Mouse (Mus musculus) small intestine, adult 2 months (tissue): ENCODE data around the gene Katnal1. TPM values are rescaled to one million over a fixed set of nuclear protein-coding genes. Genes with fewer than 3 reads are reported as not detected.

Experiments
- H3K27ac ChIP-seq: fragments of 200-500 bp; 2 replicates; pipeline ENCODE4 v1.5.1; 2012; ENCODE audit warnings: low read depth, low read length, control low read depth, inconsistent platforms; ENCODE audit not compliant: insufficient read depth
- H3K27me3 ChIP-seq: fragments of 200-500 bp; 2 replicates; pipeline ENCODE4 v1.6.1; 2012; ENCODE audit warnings: mild to moderate bottlenecking, moderate library complexity, low read length, inconsistent platforms; ENCODE audit not compliant: control insufficient read depth, insufficient read depth
- H3K36me3 ChIP-seq: fragments of 200-500 bp; 2 replicates; pipeline ENCODE4 v1.6.1; 2012; ENCODE audit warnings: mild to moderate bottlenecking, low read length, control low read depth, inconsistent platforms; ENCODE audit not compliant: control insufficient read depth, insufficient read depth
- H3K4me1 ChIP-seq: fragments of 200-500 bp; 2 replicates; pipeline ENCODE4 v1.6.1; 2012; ENCODE audit warnings: low read length, inconsistent platforms, mixed read lengths; ENCODE audit not compliant: control insufficient read depth, insufficient read depth, insufficient read length
- H3K4me3 ChIP-seq: fragments of 200-500 bp; 2 replicates; pipeline ENCODE4 v1.5.1; 2012; ENCODE audit warnings: low read depth, mild to moderate bottlenecking, control low read depth, inconsistent platforms, low read length, moderate library complexity
- CTCF ChIP-seq: fragments of 200-500 bp; IDR thresholded peaks from 2 replicates; pipeline ENCODE4 v1.5.1; 2012; ENCODE audit warnings: low read depth, mild to moderate bottlenecking, control low read depth, inconsistent platforms, low read length, moderate library complexity, mixed read lengths; ENCODE audit not compliant: insufficient replicate concordance, insufficient read length; ENCODE audit errors: extremely low read depth
- POLR2A ChIP-seq: fragments of 200-500 bp; IDR thresholded peaks from 2 replicates; pipeline ENCODE4 v1.6.1; 2012; ENCODE audit warnings: low read depth, mild to moderate bottlenecking, control low read depth, inconsistent platforms, low read length, moderate library complexity
- WGBS: fragments of 180-500 bp; shearing (Covaris S2); methylation state at CpG from one replicate; pipeline ENCODE4 v1.1.7; 2018; 5-methylcytosine and 5-hydroxymethylcytosine counted together
- polyA plus RNA-seq: library from polyadenylated mRNA; depleted of rRNA; stranded (reverse); fragments of >200 nt; gene quantifications from 2 replicates; pipeline ENCODE4 v1.2.3, GENCODE M21; 2012

The Katnal1 gene
- polyA plus RNA-seq, 1 experiment, result 0.82 TPM

- TF ChIP-seq CTCF (no peak), POLR2A (no peak)
- Histone ChIP-seq H3K27ac (peak overlapping the region; percentile 64), H3K36me3 (no peaks in the 10 kb centered on the region), H3K4me3 (peak overlapping the region; percentile 60; the same call in 1 of the 2 replicates), H3K4me1 (peaks cover 18% of the 10 kb centered on the region), H3K27me3 (no peaks in the 10 kb centered on the region)
- 30% methylated on average over 10 of the region's 10 CpGs for WGBS
Observed at GRCm38 (mm10) chr5:148960211-148960610, 31.1 kb upstream of the Katnal1 start.

GRCm38 (mm10) chr5:148959068-148959990, 30.2 kb upstream of the Katnal1 start:
- no peak for TF ChIP-seq CTCF
- peak; percentile 47; the same call in 1 of the 2 replicates for TF ChIP-seq POLR2A
- WGBS, result 1% methylated on average over 39 of the region's 39 CpGs

GRCm38 (mm10) chr5:148958355-148958754, 29.2 kb upstream of the Katnal1 start:
- no peaks in the 10 kb centered on the region for H3K36me3 ChIP-seq
- 51% methylated on average over 9 of the region's 9 CpGs for WGBS
- TF ChIP-seq CTCF, result peak; percentile 62; the same call in 1 of the 2 replicates
- TF ChIP-seq POLR2A, result no peak

More at GRCm38 (mm10) chr5:148959068-148959990, 30.2 kb upstream of the Katnal1 start:
- H3K4me3 ChIP-seq, result peak overlapping the region; percentile 60
- H3K27ac ChIP-seq, result peak overlapping the region; percentile 64
- peaks cover 23% of the 10 kb centered on the region for H3K4me1 ChIP-seq
- no peaks in the 10 kb centered on the region for H3K27me3 ChIP-seq
- no peaks in the 10 kb centered on the region for H3K36me3 ChIP-seq

GRCm38 (mm10) chr5:148956898-148957535, 27.9 kb upstream of the Katnal1 start:
- H3K27ac ChIP-seq, result no peak overlapping the region
- no peak overlapping the region for H3K4me3 ChIP-seq
- no peaks in the 10 kb centered on the region for H3K27me3 ChIP-seq
- TF ChIP-seq CTCF (no peak), POLR2A (no peak)
- peaks cover 23% of the 10 kb centered on the region for H3K4me1 ChIP-seq
- 22% methylated on average over 9 of the region's 9 CpGs for WGBS
- H3K36me3 ChIP-seq, result no peaks in the 10 kb centered on the region

More at GRCm38 (mm10) chr5:148958355-148958754, 29.2 kb upstream of the Katnal1 start:
- Histone ChIP-seq H3K4me3 (no peak overlapping the region), H3K4me1 (peaks cover 23% of the 10 kb centered on the region), H3K27me3 (no peaks in the 10 kb centered on the region), H3K27ac (no peak overlapping the region)

- H3K4me3 ChIP-seq, result no peak overlapping the region
- H3K4me1 ChIP-seq, result peaks cover 23% of the 10 kb centered on the region
- no peaks in the 10 kb centered on the region for H3K36me3 ChIP-seq
- no peak overlapping the region for H3K27ac ChIP-seq
- H3K27me3 ChIP-seq, result no peaks in the 10 kb centered on the region
- TF ChIP-seq CTCF (no peak), POLR2A (no peak)
- 61% methylated on average over 9 of the region's 9 CpGs for WGBS
Observed at GRCm38 (mm10) chr5:148956091-148956490, 27.0 kb upstream of the Katnal1 start.

- Histone ChIP-seq H3K27ac (peak overlapping the region; percentile 64; the same call in 1 of the 2 replicates), H3K4me3 (no peak overlapping the region), H3K36me3 (no peaks in the 10 kb centered on the region), H3K4me1 (peaks cover 23% of the 10 kb centered on the region), H3K27me3 (no peaks in the 10 kb centered on the region)
- TF ChIP-seq CTCF, result no peak
- no peak for TF ChIP-seq POLR2A
- WGBS, result 92% methylated on average over 6 of the region's 6 CpGs
Observed at GRCm38 (mm10) chr5:148955575-148955974, 26.5 kb upstream of the Katnal1 start.
